In the genomic region with DNA sequence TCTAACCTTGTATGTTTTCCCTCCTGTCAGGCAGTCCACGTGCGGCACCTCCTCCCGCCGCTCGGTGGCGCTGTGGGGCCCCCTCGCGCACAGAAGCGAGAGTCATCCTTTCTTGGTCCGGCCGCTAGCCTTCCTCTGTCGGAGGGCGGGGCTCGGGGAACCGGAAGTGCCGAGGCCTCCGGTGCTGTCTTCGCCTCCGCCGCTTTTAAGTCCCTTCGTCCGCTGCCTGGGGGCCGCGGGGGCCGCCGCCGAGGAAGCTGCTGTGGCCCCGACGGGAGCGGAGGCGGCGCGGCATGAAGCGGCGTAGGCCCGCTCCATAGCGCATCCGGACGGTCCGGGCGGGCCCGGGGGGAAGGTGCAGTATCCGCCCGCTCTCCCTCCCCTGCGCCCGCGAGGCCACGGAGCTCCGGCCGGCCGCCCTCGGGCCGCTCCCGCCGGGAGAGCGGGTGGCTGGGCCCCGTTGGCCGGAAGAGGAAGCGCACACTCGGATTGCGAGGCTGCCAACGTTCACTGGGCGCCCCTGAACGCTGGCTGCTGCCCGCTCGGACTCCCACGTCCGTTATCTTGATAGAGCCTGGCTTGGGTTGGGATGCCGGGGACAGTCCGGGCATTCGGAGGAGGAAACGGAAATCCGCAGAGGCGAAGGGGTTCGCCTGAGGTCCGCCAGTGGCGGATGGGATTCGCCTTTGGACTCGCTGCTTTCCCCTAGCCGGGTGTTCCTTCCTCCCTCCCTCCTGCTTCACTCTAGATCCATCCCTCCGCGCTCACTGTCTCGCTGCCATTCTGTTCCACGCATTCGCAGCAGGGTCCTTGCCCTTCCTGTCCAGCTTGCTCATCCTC, we compare ENCODE assay signal across 8 mouse cellular contexts. TPM values are rescaled to one million over a fixed set of nuclear protein-coding genes. Genes with fewer than 3 reads are reported as not detected.
DNase-seq lines count a peak whose midpoint lies in the region; ATAC-seq lines count a peak whose summit lies in the region.

A gene (plus strand): TSS at position 146 of the 840 bp plus-strand sequence.

- H3K4me1 ChIP-seq in forebrain, embryonic 11.5 days (replicated peaks; ENCODE audit: control insufficient read depth, insufficient read depth, low read length): peaks cover 7% of the 10 kb centered on the region; the same call in 1 of the 2 replicates
- peaks cover 12% of the 10 kb centered on the region for H3K4me1 ChIP-seq in heart, embryonic 16.5 days (ENCODE audit: control insufficient read depth, insufficient read depth, low read length)
- peaks cover 30% of the 10 kb centered on the region for H3K4me1 ChIP-seq in liver, embryonic 15.5 days (replicated peaks)
- H3K4me1 ChIP-seq in neural tube, embryonic 12.5 days: peaks cover 10% of the 10 kb centered on the region

- H3K36me3 ChIP-seq in forebrain, embryonic 11.5 days (ENCODE audit: control insufficient read depth, insufficient read depth, low read length): no peaks in the 10 kb centered on the region
- no peaks in the 10 kb centered on the region for H3K36me3 ChIP-seq in heart, embryonic 16.5 days (ENCODE audit: control insufficient read depth, insufficient read depth)
- peaks cover 23% of the 10 kb centered on the region for H3K36me3 ChIP-seq in liver, embryonic 15.5 days (replicated peaks)
- peaks cover 7% of the 10 kb centered on the region for H3K36me3 ChIP-seq in neural tube, embryonic 12.5 days

- H3K9ac ChIP-seq in forebrain, embryonic 11.5 days (ENCODE audit: low read length): peak within 1 kb of the TSS; percentile 95
- peak within 1 kb of the TSS; percentile 98 for H3K9ac ChIP-seq in heart, embryonic 16.5 days (ENCODE audit: low read length)
- peak within 1 kb of the TSS; percentile 99 for H3K9ac ChIP-seq in liver, embryonic 15.5 days
- peak within 1 kb of the TSS; percentile 85 for H3K9ac ChIP-seq in neural tube, embryonic 12.5 days

- peak within 1 kb of the TSS; percentile 94 for H3K4me2 ChIP-seq in forebrain, embryonic 11.5 days (ENCODE audit: low read depth, low read length, severe bottlenecking)
- peak within 1 kb of the TSS; percentile 84 for H3K4me2 ChIP-seq in heart, embryonic 16.5 days (ENCODE audit: low read depth, low read length)
- H3K4me2 ChIP-seq in liver, embryonic 15.5 days: peak within 1 kb of the TSS; percentile 87
- H3K4me2 ChIP-seq in neural tube, embryonic 12.5 days (replicated peaks): peak within 1 kb of the TSS; percentile 89

- H3K27me3 ChIP-seq in forebrain, embryonic 11.5 days (ENCODE audit: control insufficient read depth, insufficient read depth, low read length): no peaks in the 10 kb centered on the region
- no peaks in the 10 kb centered on the region for H3K27me3 ChIP-seq in heart, embryonic 16.5 days (ENCODE audit: control insufficient read depth, insufficient read depth, low read length)
- H3K27me3 ChIP-seq in liver, embryonic 15.5 days: no peaks in the 10 kb centered on the region
- H3K27me3 ChIP-seq in neural tube, embryonic 12.5 days (replicated peaks): no peaks in the 10 kb centered on the region

- H3K4me3 ChIP-seq in forebrain, embryonic 11.5 days (ENCODE audit: low read depth, low read length): peak within 1 kb of the TSS; percentile 99
- H3K4me3 ChIP-seq in heart, embryonic 16.5 days (ENCODE audit: low read length): peak within 1 kb of the TSS; percentile 100
- H3K4me3 ChIP-seq in liver, embryonic 15.5 days (replicated peaks): peak within 1 kb of the TSS; percentile 100
- peak within 1 kb of the TSS; percentile 95 for H3K4me3 ChIP-seq in neural tube, embryonic 12.5 days

- peak; percentile 87 for ATAC-seq in forebrain, embryonic 11.5 days (replicated peaks; ENCODE audit: low FRiP score)
- ATAC-seq in heart, embryonic 16.5 days (replicated peaks; ENCODE audit: extremely low read depth, insufficient read depth, low FRiP score): peak; percentile 92
- peak; percentile 92 for ATAC-seq in liver, embryonic 15.5 days (ENCODE audit: insufficient read depth)
- peak; percentile 96 for ATAC-seq in neural tube, embryonic 12.5 days (ENCODE audit: low FRiP score, low read depth)

- peak; percentile 89 to 92 for DNase-seq in CD8-positive naive resting alpha-beta T cell, adult 2 months (ENCODE audit: low read depth in 2 of 2, low spot score in 2 of 2)
- DNase-seq in c-Kit-positive CD71-negative TER-119-negative erythroid progenitor cells, embryonic 14.5 days (ENCODE audit: low read depth): peak; percentile 94
- DNase-seq in forebrain, embryonic 11.5 days (ENCODE audit: low spot score): peak; percentile 96
- peak; percentile 96 to 97 for DNase-seq in kidney, postnatal 36 days
- DNase-seq in telencephalon, adult 2 months (ENCODE audit: low read depth, low spot score): peak; percentile 88

- under 1% methylated on average over 84 of the region's 85 CpGs for WGBS in forebrain, embryonic 11.5 days
- WGBS in heart, embryonic 16.5 days: under 1% methylated on average over 85 of the region's 85 CpGs
- WGBS in liver, embryonic 15.5 days (ENCODE audit: insufficient replicate concordance): under 1% methylated on average over 84 of the region's 85 CpGs
- WGBS in neural tube, embryonic 12.5 days: under 1% methylated on average over 85 of the region's 85 CpGs

- peak within 1 kb of the TSS; percentile 78 for H3K27ac ChIP-seq in forebrain, embryonic 11.5 days (ENCODE audit: low read depth, low read length)
- H3K27ac ChIP-seq in heart, embryonic 16.5 days (ENCODE audit: low read length): peak within 1 kb of the TSS; percentile 95
- peak within 1 kb of the TSS; percentile 95 for H3K27ac ChIP-seq in liver, embryonic 15.5 days (replicated peaks)
- H3K27ac ChIP-seq in neural tube, embryonic 12.5 days: peak within 1 kb of the TSS; percentile 71

- H3K9me3 ChIP-seq in forebrain, embryonic 11.5 days (ENCODE audit: control insufficient read depth, low read length): no peaks in the 10 kb centered on the region
- H3K9me3 ChIP-seq in heart, embryonic 16.5 days (replicated peaks; ENCODE audit: control insufficient read depth, low read length): no peaks in the 10 kb centered on the region
- no peaks in the 10 kb centered on the region for H3K9me3 ChIP-seq in liver, embryonic 15.5 days (replicated peaks)
- no peaks in the 10 kb centered on the region for H3K9me3 ChIP-seq in neural tube, embryonic 12.5 days

RNA-seq across cellular contexts. Expression of the gene that starts here (rescaled TPM):
- polyA plus RNA-seq in forebrain, embryonic 11.5 days (2014; fragmentation: Nextera tagmentation; extraction: Ambion mirVana): 43.9 and 44.8 TPM in 2 replicates
- polyA plus RNA-seq in heart, embryonic 16.5 days (2015; fragmentation: Nextera tagmentation; extraction: Ambion mirVana): 31.5 and 32.3 TPM in 2 replicates
- 17.7 and 19.2 TPM in 2 replicates for polyA plus RNA-seq in liver, embryonic 15.5 days (2015; fragmentation: Nextera tagmentation; extraction: Ambion mirVana)
- 48.9 and 53.5 TPM in 2 replicates for polyA plus RNA-seq in neural tube, embryonic 12.5 days (2016; fragmentation: Nextera tagmentation; extraction: Ambion mirVana)

Comparison
In these comparisons a context has a peak if more than half of its experiments do, and no peak if none do; other contexts are left out.
1. Peak in every context shown above with its lines: DNase-seq, ATAC-seq, H3K4me3 ChIP-seq and H3K27ac ChIP-seq.